Mouse (Mus musculus) erythroblast, embryonic 14.5 days (primary cell): Measurements from ENCODE around the gene Ldlr. TPM values are rescaled to one million over a fixed set of nuclear protein-coding genes. Genes with fewer than 3 reads are reported as not detected.

Experiments
- H3K27me3 ChIP-seq: 2 replicates; pipeline ENCODE4 v1.6.1; 2012; ENCODE audit warnings: inconsistent platforms; ENCODE audit not compliant: control insufficient read depth
- H3K36me3 ChIP-seq: 2 replicates; pipeline ENCODE4 v1.6.1; 2012; ENCODE audit warnings: mild to moderate bottlenecking, inconsistent platforms; ENCODE audit not compliant: control insufficient read depth
- H3K4me1 ChIP-seq: 2 replicates; pipeline ENCODE4 v1.6.1; 2012; ENCODE audit warnings: inconsistent platforms; ENCODE audit not compliant: control insufficient read depth
- H3K4me3 ChIP-seq: replicated peaks from 2 replicates; pipeline ENCODE3; 2012; ENCODE audit warnings: moderate library complexity, mild to moderate bottlenecking, inconsistent platforms
- H3K9me3 ChIP-seq: 2 replicates; pipeline ENCODE4 v1.6.1; 2012; ENCODE audit warnings: low read length, inconsistent platforms, mixed read lengths; ENCODE audit not compliant: control insufficient read depth
- GATA1 ChIP-seq: IDR thresholded peaks from 2 replicates; pipeline ENCODE4 v1.6.1; 2012; ENCODE audit warnings: low read length, inconsistent platforms, mixed read lengths
- TAL1 ChIP-seq: IDR thresholded peaks from 3 replicates; pipeline ENCODE4 v1.6.1; 2012; ENCODE audit warnings: low read length, inconsistent platforms, mixed read lengths
- polyA plus RNA-seq: library from polyadenylated mRNA; stranded (reverse); fragments of >175 nt; gene quantifications from 2 replicates; pipeline ENCODE4 v1.2.3, GENCODE M21; 2012

Ldlr gene
- polyA plus RNA-seq, 1 experiment = 0.30 TPM

DNA sequence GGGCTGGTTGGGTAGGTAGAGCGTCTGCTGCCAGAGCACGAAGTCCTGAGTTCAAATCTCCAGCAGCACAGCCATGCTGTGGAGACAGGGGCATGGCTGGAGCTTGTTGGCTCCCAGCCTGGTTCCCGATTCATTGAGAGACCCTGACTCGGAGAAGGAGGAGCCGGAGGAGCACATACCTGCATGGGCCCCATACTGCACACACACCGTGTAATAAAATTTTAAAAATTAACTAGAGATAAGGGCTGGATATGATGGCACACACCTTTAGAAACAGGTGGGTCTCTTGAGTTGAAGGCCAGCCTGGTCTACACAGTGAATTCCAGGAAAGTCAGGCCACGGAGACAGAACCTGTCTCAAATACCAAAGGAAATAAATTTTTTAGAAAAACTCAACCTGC, 10.7 kb downstream of the Ldlr start:
- Histone ChIP-seq H3K9me3 (peaks cover 9% of the 10 kb centered on the region), H3K27me3 (no peaks in the 10 kb centered on the region), H3K4me1 (peaks cover 10% of the 10 kb centered on the region), H3K4me3 (no peak overlapping the region), H3K36me3 (peaks cover 87% of the 10 kb centered on the region)
- TF ChIP-seq GATA1 (no peak), TAL1 (no peak)

GRCm38 (mm10) chr9:21735126-21735525, 11.8 kb downstream of the Ldlr start:
- Histone ChIP-seq H3K4me1 (peaks cover 3% of the 10 kb centered on the region), H3K4me3 (no peak overlapping the region), H3K36me3 (peaks cover 91% of the 10 kb centered on the region), H3K27me3 (no peaks in the 10 kb centered on the region), H3K9me3 (peaks cover 9% of the 10 kb centered on the region)
- no peak for TF ChIP-seq TAL1
- TF ChIP-seq GATA1 = no peak

DNA sequence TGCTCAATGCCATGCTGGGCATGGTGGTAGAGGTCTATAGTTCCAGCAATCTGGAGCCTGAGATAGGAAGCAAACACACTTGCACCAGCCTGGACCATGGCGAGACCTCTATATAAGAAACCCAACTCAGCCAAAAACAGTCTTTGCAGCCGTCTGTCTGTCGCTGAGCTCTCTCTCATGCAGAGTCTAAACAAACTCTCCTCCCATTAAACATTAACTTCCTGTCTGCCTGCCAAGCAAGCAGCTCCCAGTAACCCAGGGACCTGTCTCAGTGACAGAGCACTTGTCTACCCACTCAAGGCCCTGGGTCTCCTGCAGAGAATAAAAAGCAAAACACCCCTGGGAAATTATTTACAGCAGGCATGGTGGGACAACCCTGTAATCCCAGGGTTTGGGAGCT, 13.3 kb downstream of the Ldlr start:
- Histone ChIP-seq H3K9me3 (peaks cover 9% of the 10 kb centered on the region), H3K27me3 (no peaks in the 10 kb centered on the region), H3K4me3 (no peak overlapping the region), H3K4me1 (peaks cover 4% of the 10 kb centered on the region; the same call in 1 of the 2 replicates), H3K36me3 (peaks cover 89% of the 10 kb centered on the region)
- TF ChIP-seq GATA1 (no peak), TAL1 (no peak)

DNA sequence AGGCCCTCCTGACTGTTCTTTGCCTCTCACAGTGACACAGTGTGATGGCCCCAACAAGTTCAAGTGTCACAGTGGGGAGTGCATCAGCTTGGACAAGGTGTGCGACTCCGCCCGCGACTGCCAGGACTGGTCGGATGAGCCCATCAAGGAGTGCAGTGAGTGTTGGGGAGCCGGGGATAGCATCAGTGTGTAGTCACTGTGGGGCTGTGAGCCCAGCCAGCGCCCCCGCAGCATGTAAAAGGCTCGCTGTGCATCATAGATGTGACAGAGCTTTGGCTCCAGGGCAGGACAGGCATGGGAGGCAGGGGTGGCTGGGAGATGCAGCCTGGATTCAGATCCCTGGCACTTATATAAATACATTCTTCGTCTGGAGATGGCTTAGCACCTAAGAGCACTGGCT, 13.9 kb downstream of the Ldlr start:
- Histone ChIP-seq H3K9me3 (peaks cover 9% of the 10 kb centered on the region), H3K36me3 (peaks cover 89% of the 10 kb centered on the region)

DNA sequence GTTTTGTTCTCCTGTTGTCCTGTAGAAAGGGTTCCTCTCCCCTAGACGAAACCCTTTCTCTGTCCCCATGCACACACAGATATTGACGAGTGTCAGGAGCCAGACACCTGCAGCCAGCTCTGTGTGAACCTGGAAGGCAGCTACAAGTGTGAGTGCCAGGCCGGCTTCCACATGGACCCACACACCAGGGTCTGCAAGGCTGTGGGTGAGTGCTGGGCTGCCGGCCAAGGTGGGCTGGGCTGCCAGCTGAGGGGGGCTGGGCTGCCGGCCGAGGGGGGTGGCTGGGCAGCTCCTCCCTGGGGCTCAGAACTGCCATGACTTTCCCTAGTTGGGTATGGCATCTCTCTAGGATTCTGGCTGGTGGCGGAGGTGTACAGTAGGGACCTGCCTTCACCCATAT, 15.5 kb downstream of the Ldlr start:
- Histone ChIP-seq H3K4me1 (peaks cover 9% of the 10 kb centered on the region; the same call in 1 of the 2 replicates), H3K36me3 (peaks cover 84% of the 10 kb centered on the region), H3K9me3 (peaks cover 7% of the 10 kb centered on the region), H3K27me3 (no peaks in the 10 kb centered on the region), H3K4me3 (no peak overlapping the region)
- TF ChIP-seq TAL1 = no peak

More for the DNA sequence above, 13.9 kb downstream of the Ldlr start:
- Histone ChIP-seq H3K4me3 (no peak overlapping the region), H3K4me1 (peaks cover 9% of the 10 kb centered on the region; the same call in 1 of the 2 replicates), H3K27me3 (no peaks in the 10 kb centered on the region)
- TF ChIP-seq TAL1 = no peak
- TF ChIP-seq GATA1 = no peak

GRCm38 (mm10) chr9:21740427-21740826, 17.1 kb downstream of the Ldlr start:
- TF ChIP-seq TAL1 = no peak
- TF ChIP-seq GATA1 = no peak
- no peaks in the 10 kb centered on the region for H3K27me3 ChIP-seq
- peaks cover 85% of the 10 kb centered on the region for H3K36me3 ChIP-seq
- H3K4me3 ChIP-seq = no peak overlapping the region
- peaks cover 8% of the 10 kb centered on the region; the same call in 1 of the 2 replicates for H3K4me1 ChIP-seq
- H3K9me3 ChIP-seq = no peaks in the 10 kb centered on the region

DNA sequence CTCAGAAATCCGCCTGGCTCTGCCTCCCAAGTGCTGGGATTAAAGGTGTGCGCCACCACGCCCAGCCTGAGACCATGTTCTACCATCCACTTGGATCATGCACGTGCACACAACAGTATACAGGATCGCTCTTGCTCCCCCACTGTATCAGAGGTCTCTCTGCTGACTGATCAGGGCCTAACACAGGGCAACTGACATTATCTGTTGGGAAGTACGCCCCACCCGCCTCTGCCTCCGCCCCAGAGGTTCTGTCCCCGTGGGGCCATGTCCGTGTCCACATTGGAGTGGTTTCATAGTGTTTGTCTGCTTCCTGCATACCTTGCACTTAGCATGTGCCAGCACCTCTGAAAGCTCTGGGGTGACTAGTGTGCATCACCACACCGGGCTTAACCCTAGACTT, 18.2 kb downstream of the Ldlr start:
- H3K9me3 ChIP-seq = no peaks in the 10 kb centered on the region
- H3K4me3 ChIP-seq = no peak overlapping the region
- H3K27me3 ChIP-seq = no peaks in the 10 kb centered on the region
- peaks cover 8% of the 10 kb centered on the region; the same call in 1 of the 2 replicates for H3K4me1 ChIP-seq
- peaks cover 89% of the 10 kb centered on the region for H3K36me3 ChIP-seq
- no peak for TF ChIP-seq TAL1
- TF ChIP-seq GATA1 = no peak

DNA sequence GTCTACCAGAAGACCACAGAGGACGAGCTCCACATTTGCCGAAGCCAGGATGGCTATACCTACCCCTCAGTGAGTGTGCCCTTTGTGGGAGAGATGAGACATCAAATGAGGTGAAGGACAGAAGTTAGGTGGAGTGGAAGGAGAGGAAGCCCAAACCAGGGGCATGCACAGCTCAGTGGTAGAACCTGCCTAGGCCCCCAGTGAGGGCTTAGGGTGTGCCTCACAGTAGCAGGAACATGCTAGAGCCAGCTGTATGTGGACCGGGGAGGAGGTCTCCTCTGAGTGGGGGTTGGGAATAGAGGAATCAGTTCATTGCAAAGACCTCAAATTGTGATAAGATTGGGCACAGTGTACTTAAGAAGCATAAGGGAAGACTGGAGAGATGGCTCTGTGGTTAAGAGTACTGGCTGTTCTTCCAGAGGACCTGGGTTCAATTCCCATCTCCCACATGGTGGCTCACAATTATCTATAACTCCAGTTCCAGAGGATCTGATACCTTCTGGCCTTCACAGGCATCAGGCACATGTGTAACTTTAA, 24.0 kb downstream of the Ldlr start:
- no peaks in the 10 kb centered on the region for H3K9me3 ChIP-seq
- H3K4me3 ChIP-seq = no peak overlapping the region
- H3K4me1 ChIP-seq = peaks cover 2% of the 10 kb centered on the region; the same call in 1 of the 2 replicates
- H3K36me3 ChIP-seq = peaks cover 75% of the 10 kb centered on the region
- TF ChIP-seq GATA1 = no peak
- no peak for TF ChIP-seq TAL1
- H3K27me3 ChIP-seq = no peaks in the 10 kb centered on the region

DNA sequence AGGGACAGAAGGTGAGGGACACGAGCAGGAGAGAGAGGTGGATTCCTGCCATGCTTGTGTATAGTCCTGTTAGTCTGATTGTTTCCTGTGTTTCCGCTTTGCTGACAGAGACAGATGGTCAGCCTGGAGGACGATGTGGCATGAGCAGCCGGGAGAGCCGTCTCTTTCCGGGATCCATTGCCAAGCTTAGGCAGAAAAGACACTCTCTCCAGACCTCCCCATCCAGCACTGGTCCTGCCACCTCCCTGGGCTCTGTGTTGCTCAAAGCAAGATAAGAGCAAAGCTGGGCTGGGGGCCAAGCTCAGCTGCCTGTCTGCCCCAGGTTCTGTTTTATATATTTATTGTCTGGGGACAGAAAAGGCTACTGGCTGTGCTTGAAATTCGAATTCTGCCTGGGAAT, 24.8 kb downstream of the Ldlr start:
- Histone ChIP-seq H3K9me3 (no peaks in the 10 kb centered on the region), H3K36me3 (peaks cover 68% of the 10 kb centered on the region), H3K4me3 (no peak overlapping the region), H3K4me1 (peaks cover 2% of the 10 kb centered on the region; the same call in 1 of the 2 replicates), H3K27me3 (no peaks in the 10 kb centered on the region)
- TF ChIP-seq GATA1 (no peak), TAL1 (no peak)

DNA sequence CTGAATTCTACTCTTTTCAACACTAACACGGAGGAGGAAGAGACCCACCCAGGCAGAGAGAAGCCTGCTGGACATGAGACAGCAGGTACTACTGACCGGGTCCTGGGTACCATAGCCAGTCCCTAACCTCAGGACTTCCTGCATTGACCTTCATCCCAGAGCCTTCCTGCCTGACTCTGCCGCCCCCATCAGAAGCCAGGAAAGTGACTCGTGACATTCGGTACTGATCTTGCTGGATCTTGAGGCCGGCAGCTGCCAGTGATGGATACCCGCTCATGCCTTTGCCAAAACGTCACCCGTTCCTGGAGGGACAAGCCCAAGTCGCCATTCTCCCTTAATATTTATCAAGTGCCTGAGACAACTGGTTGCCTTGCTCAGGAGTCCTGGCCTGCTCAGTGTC, 25.2 kb downstream of the Ldlr start:
- TF ChIP-seq TAL1 = no peak
- no peak for TF ChIP-seq GATA1
- Histone ChIP-seq H3K27me3 (no peaks in the 10 kb centered on the region), H3K4me3 (no peak overlapping the region), H3K9me3 (no peaks in the 10 kb centered on the region), H3K4me1 (peaks cover 2% of the 10 kb centered on the region; the same call in 1 of the 2 replicates), H3K36me3 (peaks cover 67% of the 10 kb centered on the region)
